Mouse (Mus musculus): ENCODE data around the gene Phactr1. TPM values are rescaled to one million over a fixed set of nuclear protein-coding genes. Genes with fewer than 3 reads are reported as not detected.

The Phactr1 gene
- polyA plus RNA-seq, 1 experiment = not detected

- H3K27me3 ChIP-seq (ENCODE audit: control insufficient read depth) = no peaks in the 10 kb centered on the region
- TF ChIP-seq TAL1 (IDR thresholded peaks at IDR 0.05; ENCODE audit: low read length) (no peak), GATA1 (IDR thresholded peaks at IDR 0.05; ENCODE audit: low read length) (no peak)
- no peaks in the 10 kb centered on the region for H3K9me3 ChIP-seq (ENCODE audit: control insufficient read depth, low read length)
- no peaks in the 10 kb centered on the region for H3K4me1 ChIP-seq (ENCODE audit: control insufficient read depth)
- H3K36me3 ChIP-seq (ENCODE audit: control insufficient read depth) = no peaks in the 10 kb centered on the region
- H3K4me3 ChIP-seq (replicated peaks) = no peak overlapping the region
Measured at GRCm38 (mm10) chr13:43023005-43023404, 342.6 kb downstream of the Phactr1 start.

- no peak overlapping the region for H3K4me3 ChIP-seq (replicated peaks)
- H3K36me3 ChIP-seq (ENCODE audit: control insufficient read depth) = no peaks in the 10 kb centered on the region
- no peak for TF ChIP-seq GATA1 (IDR thresholded peaks at IDR 0.05; ENCODE audit: low read length)
- no peaks in the 10 kb centered on the region for H3K4me1 ChIP-seq (ENCODE audit: control insufficient read depth)
- no peaks in the 10 kb centered on the region for H3K9me3 ChIP-seq (ENCODE audit: control insufficient read depth, low read length)
- H3K27me3 ChIP-seq (ENCODE audit: control insufficient read depth) = no peaks in the 10 kb centered on the region
Measured at GRCm38 (mm10) chr13:43027568-43027967, 347.1 kb downstream of the Phactr1 start.

GRCm38 (mm10) chr13:43030222-43030621, 349.8 kb downstream of the Phactr1 start:
- H3K27me3 ChIP-seq (ENCODE audit: control insufficient read depth) = no peaks in the 10 kb centered on the region
- H3K9me3 ChIP-seq (ENCODE audit: control insufficient read depth, low read length) = peaks cover 3% of the 10 kb centered on the region
- H3K4me3 ChIP-seq (replicated peaks) = no peak overlapping the region
- H3K4me1 ChIP-seq (ENCODE audit: control insufficient read depth) = no peaks in the 10 kb centered on the region
- H3K36me3 ChIP-seq (ENCODE audit: control insufficient read depth) = no peaks in the 10 kb centered on the region
- TF ChIP-seq GATA1 (IDR thresholded peaks at IDR 0.05; ENCODE audit: low read length) = no peak
- no peak for TF ChIP-seq TAL1 (IDR thresholded peaks at IDR 0.05; ENCODE audit: low read length)

- Histone ChIP-seq H3K4me1 (ENCODE audit: control insufficient read depth) (no peaks in the 10 kb centered on the region), H3K36me3 (ENCODE audit: control insufficient read depth) (no peaks in the 10 kb centered on the region), H3K9me3 (ENCODE audit: control insufficient read depth, low read length) (peaks cover 3% of the 10 kb centered on the region), H3K27me3 (ENCODE audit: control insufficient read depth) (no peaks in the 10 kb centered on the region), H3K4me3 (replicated peaks) (no peak overlapping the region)
- no peak for TF ChIP-seq GATA1 (IDR thresholded peaks at IDR 0.05; ENCODE audit: low read length)
- TF ChIP-seq TAL1 (IDR thresholded peaks at IDR 0.05; ENCODE audit: low read length) = no peak
Measured at GRCm38 (mm10) chr13:43032451-43032850, 352.0 kb downstream of the Phactr1 start.

GRCm38 (mm10) chr13:43036510-43036909, 356.1 kb downstream of the Phactr1 start:
- Histone ChIP-seq H3K36me3 (ENCODE audit: control insufficient read depth) (no peaks in the 10 kb centered on the region), H3K4me1 (ENCODE audit: control insufficient read depth) (no peaks in the 10 kb centered on the region), H3K9me3 (ENCODE audit: control insufficient read depth, low read length) (peaks cover 3% of the 10 kb centered on the region), H3K27me3 (ENCODE audit: control insufficient read depth) (no peaks in the 10 kb centered on the region), H3K4me3 (replicated peaks) (no peak overlapping the region)
- no peak for TF ChIP-seq TAL1 (IDR thresholded peaks at IDR 0.05; ENCODE audit: low read length)
- no peak for TF ChIP-seq GATA1 (IDR thresholded peaks at IDR 0.05; ENCODE audit: low read length)

GRCm38 (mm10) chr13:43042766-43043165, 362.3 kb downstream of the Phactr1 start:
- no peaks in the 10 kb centered on the region for H3K36me3 ChIP-seq (ENCODE audit: control insufficient read depth)
- H3K27me3 ChIP-seq (ENCODE audit: control insufficient read depth) = no peaks in the 10 kb centered on the region
- H3K4me3 ChIP-seq (replicated peaks) = no peak overlapping the region
- no peaks in the 10 kb centered on the region for H3K4me1 ChIP-seq (ENCODE audit: control insufficient read depth)
- TF ChIP-seq TAL1 (IDR thresholded peaks at IDR 0.05; ENCODE audit: low read length) (no peak), GATA1 (IDR thresholded peaks at IDR 0.05; ENCODE audit: low read length) (no peak)
- H3K9me3 ChIP-seq (ENCODE audit: control insufficient read depth, low read length) = no peaks in the 10 kb centered on the region

- no peaks in the 10 kb centered on the region for H3K9me3 ChIP-seq (ENCODE audit: control insufficient read depth, low read length)
- no peak for TF ChIP-seq GATA1 (IDR thresholded peaks at IDR 0.05; ENCODE audit: low read length)
- no peak for TF ChIP-seq TAL1 (IDR thresholded peaks at IDR 0.05; ENCODE audit: low read length)
- H3K27me3 ChIP-seq (ENCODE audit: control insufficient read depth) = no peaks in the 10 kb centered on the region
- H3K36me3 ChIP-seq (ENCODE audit: control insufficient read depth) = no peaks in the 10 kb centered on the region
- H3K4me1 ChIP-seq (ENCODE audit: control insufficient read depth) = no peaks in the 10 kb centered on the region
- no peak overlapping the region for H3K4me3 ChIP-seq (replicated peaks)
Measured at GRCm38 (mm10) chr13:43048553-43048952, 368.1 kb downstream of the Phactr1 start.

GRCm38 (mm10) chr13:43053201-43053600, 372.8 kb downstream of the Phactr1 start:
- Histone ChIP-seq H3K9me3 (ENCODE audit: control insufficient read depth, low read length) (no peaks in the 10 kb centered on the region), H3K36me3 (ENCODE audit: control insufficient read depth) (no peaks in the 10 kb centered on the region), H3K4me3 (replicated peaks) (no peak overlapping the region), H3K4me1 (ENCODE audit: control insufficient read depth) (no peaks in the 10 kb centered on the region), H3K27me3 (ENCODE audit: control insufficient read depth) (no peaks in the 10 kb centered on the region)
- TF ChIP-seq TAL1 (IDR thresholded peaks at IDR 0.05; ENCODE audit: low read length) = no peak
- no peak for TF ChIP-seq GATA1 (IDR thresholded peaks at IDR 0.05; ENCODE audit: low read length)

GRCm38 (mm10) chr13:43055136-43055535, 374.7 kb downstream of the Phactr1 start:
- no peak overlapping the region for H3K4me3 ChIP-seq (replicated peaks)

GRCm38 (mm10) chr13:43057104-43057503, 376.7 kb downstream of the Phactr1 start:
- Histone ChIP-seq H3K36me3 (ENCODE audit: control insufficient read depth) (no peaks in the 10 kb centered on the region), H3K27me3 (ENCODE audit: control insufficient read depth) (no peaks in the 10 kb centered on the region; the same call in 1 of the 2 replicates), H3K9me3 (ENCODE audit: control insufficient read depth, low read length) (no peaks in the 10 kb centered on the region), H3K4me3 (replicated peaks) (no peak overlapping the region), H3K4me1 (ENCODE audit: control insufficient read depth) (no peaks in the 10 kb centered on the region)
- TF ChIP-seq TAL1 (IDR thresholded peaks at IDR 0.05; ENCODE audit: low read length) (no peak), GATA1 (IDR thresholded peaks at IDR 0.05; ENCODE audit: low read length) (no peak)

More at GRCm38 (mm10) chr13:43055136-43055535, 374.7 kb downstream of the Phactr1 start:
- Histone ChIP-seq H3K36me3 (ENCODE audit: control insufficient read depth) (no peaks in the 10 kb centered on the region), H3K4me1 (ENCODE audit: control insufficient read depth) (no peaks in the 10 kb centered on the region), H3K9me3 (ENCODE audit: control insufficient read depth, low read length) (no peaks in the 10 kb centered on the region), H3K27me3 (ENCODE audit: control insufficient read depth) (no peaks in the 10 kb centered on the region; the same call in 1 of the 2 replicates)
- TF ChIP-seq TAL1 (IDR thresholded peaks at IDR 0.05; ENCODE audit: low read length) (no peak), GATA1 (IDR thresholded peaks at IDR 0.05; ENCODE audit: low read length) (no peak)

Data from erythroblast, embryonic 14.5 days (primary cell).